Mouse (Mus musculus): ENCODE results near the gene Myh2.

The Myh2 gene

GRCm38 (mm10) chr11:67142047-67142446 is 28.8 kb upstream of the Myh2 start:
- Histone ChIP-seq H3K9me3 (ENCODE audit: low read length) (no peaks in the 10 kb centered on the region), H3K36me3 (ENCODE audit: insufficient read depth, low read length) (no peaks in the 10 kb centered on the region), H3K27me3 (ENCODE audit: insufficient read depth, low read length) (no peaks in the 10 kb centered on the region), H3K4me3 (replicated peaks; ENCODE audit: low read length) (no peak overlapping the region), H3K4me1 (replicated peaks; ENCODE audit: low read depth, low read length) (no peaks in the 10 kb centered on the region)
- TF ChIP-seq CTCF (conservative IDR thresholded peaks at IDR 0.05; ENCODE audit: low read length) (no peak), NANOG (IDR thresholded peaks at IDR 0.05; ENCODE audit: borderline replicate concordance, low read length) (no peak), POU5F1 (IDR thresholded peaks at IDR 0.05; ENCODE audit: borderline replicate concordance, low read length) (no peak)

- Histone ChIP-seq H3K9me3 (ENCODE audit: low read length) (no peaks in the 10 kb centered on the region), H3K4me1 (replicated peaks; ENCODE audit: low read depth, low read length) (no peaks in the 10 kb centered on the region), H3K36me3 (ENCODE audit: insufficient read depth, low read length) (no peaks in the 10 kb centered on the region), H3K4me3 (replicated peaks; ENCODE audit: low read length) (no peak overlapping the region), H3K27me3 (ENCODE audit: insufficient read depth, low read length) (no peaks in the 10 kb centered on the region)
- TF ChIP-seq CTCF (conservative IDR thresholded peaks at IDR 0.05; ENCODE audit: low read length), result no peak
Observed at GRCm38 (mm10) chr11:67143065-67143464, 27.8 kb upstream of the Myh2 start.

DNA sequence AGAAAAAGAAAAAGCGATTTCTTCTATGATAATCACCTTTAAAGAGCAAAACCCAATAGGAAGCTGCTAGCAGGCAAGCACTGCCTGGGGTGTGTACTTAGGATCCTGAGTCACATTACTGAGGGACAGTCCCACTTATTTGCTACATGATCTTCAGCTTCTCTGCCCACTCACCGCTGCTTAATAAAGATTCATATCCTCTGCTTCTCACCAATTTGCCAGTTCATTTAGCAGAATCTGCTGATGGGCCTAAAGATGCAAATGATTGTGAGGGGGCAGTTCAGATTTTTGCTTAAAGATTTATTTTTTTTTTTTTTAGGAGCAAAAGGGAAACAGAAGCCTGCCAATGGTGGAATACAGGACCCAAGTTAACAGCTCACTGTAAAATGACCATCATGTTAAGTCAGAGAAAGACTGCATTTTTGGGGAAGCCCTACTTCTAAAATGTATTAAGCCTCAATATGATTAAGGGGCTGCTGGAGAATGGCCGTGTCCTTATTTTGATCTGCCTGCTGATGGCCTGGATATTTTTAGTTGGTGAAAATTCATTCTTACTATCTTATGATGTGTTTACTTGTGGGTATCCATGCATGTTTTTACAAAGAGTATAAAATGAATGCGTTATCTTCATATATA is 26.8 kb upstream of the Myh2 start:
- no peaks in the 10 kb centered on the region for H3K9me3 ChIP-seq (ENCODE audit: low read length)
- no peaks in the 10 kb centered on the region for H3K36me3 ChIP-seq (ENCODE audit: insufficient read depth, low read length)
- no peaks in the 10 kb centered on the region for H3K4me1 ChIP-seq (replicated peaks; ENCODE audit: low read depth, low read length)
- TF ChIP-seq CTCF (conservative IDR thresholded peaks at IDR 0.05; ENCODE audit: low read length) (no peak), NANOG (IDR thresholded peaks at IDR 0.05; ENCODE audit: borderline replicate concordance, low read length) (no peak), POU5F1 (IDR thresholded peaks at IDR 0.05; ENCODE audit: borderline replicate concordance, low read length) (no peak)
- no peaks in the 10 kb centered on the region for H3K27me3 ChIP-seq (ENCODE audit: insufficient read depth, low read length)
- H3K4me3 ChIP-seq (replicated peaks; ENCODE audit: low read length), result no peak overlapping the region

GRCm38 (mm10) chr11:67144559-67145265 is 26.1 kb upstream of the Myh2 start:
- H3K4me1 ChIP-seq (replicated peaks; ENCODE audit: low read depth, low read length), result no peaks in the 10 kb centered on the region
- no peaks in the 10 kb centered on the region for H3K27me3 ChIP-seq (ENCODE audit: insufficient read depth, low read length)
- no peak overlapping the region for H3K4me3 ChIP-seq (replicated peaks; ENCODE audit: low read length)
- TF ChIP-seq POU5F1 (IDR thresholded peaks at IDR 0.05; ENCODE audit: borderline replicate concordance, low read length), result no peak
- no peak for TF ChIP-seq CTCF (conservative IDR thresholded peaks at IDR 0.05; ENCODE audit: low read length)
- TF ChIP-seq NANOG (IDR thresholded peaks at IDR 0.05; ENCODE audit: borderline replicate concordance, low read length), result no peak
- no peaks in the 10 kb centered on the region for H3K36me3 ChIP-seq (ENCODE audit: insufficient read depth, low read length)
- H3K9me3 ChIP-seq (ENCODE audit: low read length), result no peaks in the 10 kb centered on the region

DNA sequence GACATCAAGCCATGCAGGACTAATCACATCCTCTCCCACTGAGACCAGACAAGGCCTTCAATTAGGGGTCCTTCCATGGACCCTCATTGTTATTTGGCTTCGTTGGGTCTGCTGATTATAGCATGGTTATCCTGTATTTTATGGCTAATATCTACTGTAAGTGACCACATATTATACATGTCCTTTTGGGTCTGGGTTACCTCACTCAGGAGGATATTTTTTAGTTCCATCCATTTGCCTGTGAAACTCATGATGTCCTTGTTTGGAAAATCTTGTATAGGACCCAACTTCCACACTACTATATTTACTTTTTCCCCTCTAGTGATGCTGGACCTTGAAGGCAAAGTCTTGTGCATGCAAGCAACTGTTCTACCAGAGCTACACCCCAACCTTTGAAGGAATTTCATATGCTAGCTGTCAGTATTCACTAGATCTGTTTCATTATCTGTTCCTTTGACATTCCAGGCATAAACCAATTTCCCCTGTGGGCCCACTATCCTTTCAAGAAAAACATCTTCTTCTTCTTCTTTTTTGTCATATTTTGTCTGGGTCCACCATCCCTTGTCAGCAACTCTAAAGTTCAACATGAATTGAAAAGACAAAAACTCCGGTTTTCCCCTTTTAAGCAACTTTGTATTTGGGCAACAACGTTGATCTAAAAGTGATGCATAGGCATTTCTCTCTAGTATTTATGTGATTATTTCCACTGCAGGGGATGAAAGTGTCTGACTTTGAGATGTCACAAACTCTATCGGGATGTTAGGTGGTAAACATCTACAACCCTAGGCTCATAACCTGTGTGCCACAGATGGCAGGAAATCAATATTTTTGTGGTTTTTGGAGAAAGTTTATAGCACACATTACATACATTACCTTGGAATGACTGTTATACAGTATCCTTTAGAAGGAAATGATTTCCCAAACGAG is 25.1 kb upstream of the Myh2 start:
- Histone ChIP-seq H3K4me1 (replicated peaks; ENCODE audit: low read depth, low read length) (no peaks in the 10 kb centered on the region), H3K27me3 (ENCODE audit: insufficient read depth, low read length) (no peaks in the 10 kb centered on the region), H3K36me3 (ENCODE audit: insufficient read depth, low read length) (no peaks in the 10 kb centered on the region), H3K9me3 (ENCODE audit: low read length) (no peaks in the 10 kb centered on the region), H3K4me3 (replicated peaks; ENCODE audit: low read length) (no peak overlapping the region)
- no peak for TF ChIP-seq POU5F1 (IDR thresholded peaks at IDR 0.05; ENCODE audit: borderline replicate concordance, low read length)
- TF ChIP-seq NANOG (IDR thresholded peaks at IDR 0.05; ENCODE audit: borderline replicate concordance, low read length), result no peak
- TF ChIP-seq CTCF (conservative IDR thresholded peaks at IDR 0.05; ENCODE audit: low read length), result no peak

- H3K9me3 ChIP-seq (ENCODE audit: low read length), result no peaks in the 10 kb centered on the region
- no peaks in the 10 kb centered on the region for H3K4me1 ChIP-seq (replicated peaks; ENCODE audit: low read depth, low read length)
- H3K4me3 ChIP-seq (replicated peaks; ENCODE audit: low read length), result no peak overlapping the region
- H3K36me3 ChIP-seq (ENCODE audit: insufficient read depth, low read length), result no peaks in the 10 kb centered on the region
- TF ChIP-seq POU5F1 (IDR thresholded peaks at IDR 0.05; ENCODE audit: borderline replicate concordance, low read length) (no peak), CTCF (conservative IDR thresholded peaks at IDR 0.05; ENCODE audit: low read length) (no peak), NANOG (IDR thresholded peaks at IDR 0.05; ENCODE audit: borderline replicate concordance, low read length) (no peak)
- no peaks in the 10 kb centered on the region for H3K27me3 ChIP-seq (ENCODE audit: insufficient read depth, low read length)
Observed at GRCm38 (mm10) chr11:67146409-67147282, 24.2 kb upstream of the Myh2 start.

GRCm38 (mm10) chr11:67147283-67147921 is 23.4 kb upstream of the Myh2 start:
- Histone ChIP-seq H3K27me3 (ENCODE audit: insufficient read depth, low read length) (no peaks in the 10 kb centered on the region), H3K4me1 (replicated peaks; ENCODE audit: low read depth, low read length) (no peaks in the 10 kb centered on the region), H3K9me3 (ENCODE audit: low read length) (no peaks in the 10 kb centered on the region), H3K4me3 (replicated peaks; ENCODE audit: low read length) (no peak overlapping the region), H3K36me3 (ENCODE audit: insufficient read depth, low read length) (no peaks in the 10 kb centered on the region)
- TF ChIP-seq NANOG (IDR thresholded peaks at IDR 0.05; ENCODE audit: borderline replicate concordance, low read length) (no peak), CTCF (conservative IDR thresholded peaks at IDR 0.05; ENCODE audit: low read length) (no peak), POU5F1 (IDR thresholded peaks at IDR 0.05; ENCODE audit: borderline replicate concordance, low read length) (no peak)
